Comparison of ENCODE assay signal across 12 mouse cellular contexts in the genomic region with DNA sequence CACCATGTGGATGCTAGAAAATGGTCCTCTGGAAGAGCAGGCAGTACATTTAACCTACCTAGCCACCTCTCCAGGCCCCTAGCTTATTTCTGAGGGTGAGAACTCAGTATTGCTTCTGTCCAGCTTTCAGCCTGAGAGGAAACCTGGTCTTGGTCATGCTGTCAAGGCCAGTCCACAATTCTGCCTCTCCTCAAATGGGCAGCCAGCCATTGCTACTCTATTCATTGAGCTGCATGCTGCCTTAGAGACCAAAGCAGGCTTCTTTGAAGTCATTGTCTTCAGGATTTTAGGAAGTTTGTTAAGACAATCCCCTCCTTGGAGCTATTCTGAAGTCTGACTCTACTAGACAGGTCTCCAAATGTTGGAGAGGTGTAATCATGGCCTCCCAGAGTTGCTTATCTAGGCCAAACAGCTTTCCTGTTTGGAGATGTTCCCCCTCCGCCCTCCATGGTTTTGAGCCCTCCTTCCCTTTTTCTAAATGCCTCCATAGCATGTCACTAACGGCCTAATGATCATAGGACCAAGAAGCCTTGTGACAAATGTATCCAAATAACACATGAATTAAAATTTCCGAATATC. TPM values are rescaled to one million over a fixed set of nuclear protein-coding genes. Genes with fewer than 3 reads are reported as not detected.
A peak's percentile ranks its signal among the peaks of the same experiment; 100 is the strongest.
DNase-seq lines count a peak whose midpoint lies in the region; ATAC-seq and TF ChIP-seq lines count a peak whose summit lies in the region.
"Had no signal": no experiment of that assay in that cellular context is flagged by ENCODE, and none has a peak within 500 bp of the region (broad histone marks: within the 10 kb centered on the region; RNA-seq: fewer than 3 reads in every experiment).

No protein-coding gene starts in this region.

- ATAC-seq in lung, embryonic 15.5 days (ENCODE audit: borderline replicate concordance, extremely low read depth, low FRiP score, low TSS enrichment): no peak
- peak; percentile 23; the same call in 1 of the 2 replicates for ATAC-seq in granulocyte monocyte progenitor cell, adult 5-6 weeks (replicated peaks; ENCODE audit: poor library complexity, severe bottlenecking)
- peak; percentile 72 for ATAC-seq in megakaryocyte-erythroid progenitor cell, adult 5-6 weeks (replicated peaks; ENCODE audit: low FRiP score, low TSS enrichment, poor library complexity, severe bottlenecking)
- ATAC-seq: forebrain, embryonic 16.5 days; inflammation-experienced regulatory T-cells, adult 6 months had no signal

- peaks cover 14% of the 10 kb centered on the region for H3K36me3 ChIP-seq in lung, embryonic 15.5 days

- no peak for TF ChIP-seq POLR2A in lung, adult 2 months (IDR thresholded peaks at IDR 0.05; ENCODE audit: borderline replicate concordance, extremely low read depth, low read depth, low read length)
- no peak for TF ChIP-seq POLR2A in brain, embryonic 14.5 days (IDR thresholded peaks at IDR 0.05; ENCODE audit: borderline replicate concordance, extremely low read depth, insufficient read depth, insufficient read length, poor library complexity, severe bottlenecking)

- no peaks in the 10 kb centered on the region for H3K9me3 ChIP-seq in lung, embryonic 15.5 days

- H3K9ac ChIP-seq in lung, embryonic 15.5 days: no peak overlapping the region

- H3K27me3 ChIP-seq in lung, embryonic 15.5 days: no peaks in the 10 kb centered on the region

- no peak for DNase-seq in lung, adult 2 months
- peak; percentile 7 for DNase-seq in brain, embryonic 14.5 days (ENCODE audit: low read depth)
- no peak for DNase-seq in frontal cortex, postnatal 25 days (ENCODE audit: low spot score in 2 of 2)
- no peak for DNase-seq in thymus, postnatal 14 days
- DNase-seq: cerebellum, postnatal 14 days; right cerebral cortex, postnatal 25 days had no signal

- no peak overlapping the region for H3K4me2 ChIP-seq in lung, embryonic 15.5 days

- 67% methylated on average over 3 of the region's 3 CpGs for WGBS in lung, embryonic 15.5 days
- 63% methylated on average over 3 of the region's 3 CpGs for WGBS in lung, adult 2 months

- no peak for TF ChIP-seq CTCF in lung, adult 2 months (IDR thresholded peaks at IDR 0.05; ENCODE audit: insufficient read depth, low read length)
- TF ChIP-seq CTCF in brain, embryonic 14.5 days (IDR thresholded peaks at IDR 0.05; ENCODE audit: borderline replicate concordance, extremely low read depth, insufficient read depth, insufficient read length): no peak

- H3K4me3 ChIP-seq in lung, embryonic 15.5 days: no peak overlapping the region
- H3K4me3 ChIP-seq in lung, adult 2 months (replicated peaks; ENCODE audit: extremely low read depth, low read depth, low read length): no peak overlapping the region

- 0 out of 2 replicates have a peak overlapping the region, but pooled peaks have one; percentile 10 for H3K27ac ChIP-seq in lung, embryonic 15.5 days

- peaks cover 41% of the 10 kb centered on the region for H3K4me1 ChIP-seq in lung, embryonic 15.5 days
- peaks cover 8% of the 10 kb centered on the region for H3K4me1 ChIP-seq in lung, adult 2 months (ENCODE audit: control insufficient read depth, insufficient read depth, low read length)

RNA-seq across cellular contexts. Expression of a gene that starts 9.1 kb away (rescaled TPM):
- polyA plus RNA-seq in lung, embryonic 15.5 days (2015; fragmentation: Nextera tagmentation; extraction: Ambion mirVana): 97.6 and 100 TPM in 2 replicates
- polyA plus RNA-seq in lung, adult 2 months (2012; rRNA removed): 29.1 and 36.3 TPM in 2 replicates
- 53.0 and 56.5 TPM in 2 replicates for polyA plus RNA-seq in brain, embryonic 14.5 days (2012; rRNA removed)
- 211 and 220 TPM in 2 replicates for total RNA-seq in granulocyte monocyte progenitor cell, adult 5-6 weeks (2014; fragmentation: Nextera tagmentation)
- 230 and 232 TPM in 2 replicates for total RNA-seq in granulocyte monocyte progenitor cell, adult 5-6 weeks (2017)
- 48.1 and 49.3 TPM in 2 replicates for total RNA-seq in megakaryocyte-erythroid progenitor cell, adult 5-6 weeks (2014; fragmentation: Nextera tagmentation)
- total RNA-seq in megakaryocyte-erythroid progenitor cell, adult 5-6 weeks (2017): 51.3 and 68.1 TPM in 2 replicates

RNA-seq across cellular contexts. Expression of a gene that starts 26.9 kb away (rescaled TPM):
- polyA plus RNA-seq in lung, embryonic 15.5 days (2015; fragmentation: Nextera tagmentation; extraction: Ambion mirVana): not detected in 2 replicates
- not detected in 2 replicates for polyA plus RNA-seq in lung, adult 2 months (2012; rRNA removed)
- polyA plus RNA-seq in brain, embryonic 14.5 days (2012; rRNA removed): not detected in 2 replicates
- total RNA-seq in granulocyte monocyte progenitor cell, adult 5-6 weeks (2014; fragmentation: Nextera tagmentation): not detected in 2 replicates
- total RNA-seq in granulocyte monocyte progenitor cell, adult 5-6 weeks (2017): not detected in 2 replicates
- not detected in 2 replicates for total RNA-seq in megakaryocyte-erythroid progenitor cell, adult 5-6 weeks (2014; fragmentation: Nextera tagmentation)
- not detected in 2 replicates for total RNA-seq in megakaryocyte-erythroid progenitor cell, adult 5-6 weeks (2017)
- total RNA-seq: left cerebral cortex, postnatal 10 days had no signal
- polyA plus RNA-seq: forebrain, embryonic 16.5 days; inflammation-experienced regulatory T-cells, adult 6 months had no signal

RNA-seq across cellular contexts. Expression of a gene that starts 33.0 kb away (rescaled TPM):
- polyA plus RNA-seq in lung, embryonic 15.5 days (2015; fragmentation: Nextera tagmentation; extraction: Ambion mirVana): 252 and 264 TPM in 2 replicates
- 83.6 and 93.2 TPM in 2 replicates for polyA plus RNA-seq in lung, adult 2 months (2012; rRNA removed)
- 122 and 139 TPM in 2 replicates for polyA plus RNA-seq in brain, embryonic 14.5 days (2012; rRNA removed)
- 177 and 202 TPM in 2 replicates for total RNA-seq in granulocyte monocyte progenitor cell, adult 5-6 weeks (2014; fragmentation: Nextera tagmentation)
- total RNA-seq in granulocyte monocyte progenitor cell, adult 5-6 weeks (2017): 156 and 165 TPM in 2 replicates
- total RNA-seq in megakaryocyte-erythroid progenitor cell, adult 5-6 weeks (2014; fragmentation: Nextera tagmentation): 216 and 235 TPM in 2 replicates
- total RNA-seq in megakaryocyte-erythroid progenitor cell, adult 5-6 weeks (2017): 189 and 199 TPM in 2 replicates

RNA-seq across cellular contexts. Expression of a gene that starts 33.0 kb away (rescaled TPM):
- polyA plus RNA-seq in lung, embryonic 15.5 days (2015; fragmentation: Nextera tagmentation; extraction: Ambion mirVana): 37.9 and 39.7 TPM in 2 replicates
- 4.1 and 4.9 TPM in 2 replicates for polyA plus RNA-seq in lung, adult 2 months (2012; rRNA removed)
- polyA plus RNA-seq in brain, embryonic 14.5 days (2012; rRNA removed): 14.4 and 22.0 TPM in 2 replicates
- total RNA-seq in granulocyte monocyte progenitor cell, adult 5-6 weeks (2014; fragmentation: Nextera tagmentation): 27.6 and 29.2 TPM in 2 replicates
- 117 and 145 TPM in 2 replicates for total RNA-seq in granulocyte monocyte progenitor cell, adult 5-6 weeks (2017)
- 31.5 and 33.9 TPM in 2 replicates for total RNA-seq in megakaryocyte-erythroid progenitor cell, adult 5-6 weeks (2014; fragmentation: Nextera tagmentation)
- 102 and 122 TPM in 2 replicates for total RNA-seq in megakaryocyte-erythroid progenitor cell, adult 5-6 weeks (2017)
